Mouse (Mus musculus): ENCODE results near the gene Mpped2.
A peak's percentile ranks its signal among the peaks of the same experiment; 100 is the strongest.

Gene Mpped2

GRCm38 (mm10) chr2:106856361-106856961, 163.4 kb downstream of the Mpped2 start:
- no peak for DNase-seq (ENCODE audit: low spot score)

- no peak for DNase-seq (ENCODE audit: low spot score)
These were observed 164.2 kb downstream of the Mpped2 start for GRCm38 (mm10) chr2:106857258-106857657.

GRCm38 (mm10) chr2:106857711-106858110, 164.6 kb downstream of the Mpped2 start:
- no peak for DNase-seq (ENCODE audit: low spot score)

- DNase-seq (ENCODE audit: low spot score) = no peak
These were observed 168.0 kb downstream of the Mpped2 start for GRCm38 (mm10) chr2:106860856-106861679.

- DNase-seq (ENCODE audit: low spot score) = no peak
These were observed 170.1 kb downstream of the Mpped2 start for GRCm38 (mm10) chr2:106863050-106863653.

GRCm38 (mm10) chr2:106865148-106865786, 172.2 kb downstream of the Mpped2 start:
- DNase-seq (ENCODE audit: low spot score) = no peak

- no peak for DNase-seq (ENCODE audit: low spot score)
These were observed 173.2 kb downstream of the Mpped2 start for GRCm38 (mm10) chr2:106866303-106866702.

- DNase-seq (ENCODE audit: low spot score) = no peak
These were observed 177.8 kb downstream of the Mpped2 start for GRCm38 (mm10) chr2:106870886-106871285.

- DNase-seq (ENCODE audit: low spot score) = no peak
These were observed 180.1 kb downstream of the Mpped2 start for GRCm38 (mm10) chr2:106873166-106873565.

GRCm38 (mm10) chr2:106883390-106883789, 190.3 kb downstream of the Mpped2 start:
- DNase-seq (ENCODE audit: low spot score) = no peak

- DNase-seq (ENCODE audit: low spot score) = no peak
These were observed 195.1 kb downstream of the Mpped2 start for GRCm38 (mm10) chr2:106888174-106888573.

- peak; percentile 74 for DNase-seq (ENCODE audit: low spot score)
These were observed 196.4 kb downstream of the Mpped2 start for GRCm38 (mm10) chr2:106889297-106890000.

- no peak for DNase-seq (ENCODE audit: low spot score)
These were observed 200.3 kb downstream of the Mpped2 start for GRCm38 (mm10) chr2:106893376-106893775.

GRCm38 (mm10) chr2:106895326-106896023, 202.4 kb downstream of the Mpped2 start:
- DNase-seq (ENCODE audit: low spot score) = no peak

- no peak for DNase-seq (ENCODE audit: low spot score)
These were observed 202.9 kb downstream of the Mpped2 start for GRCm38 (mm10) chr2:106896024-106896384.

- DNase-seq (ENCODE audit: low spot score) = no peak
These were observed 218.9 kb downstream of the Mpped2 start for GRCm38 (mm10) chr2:106911951-106912480.
